Mouse (Mus musculus) neural tube, embryonic 14.5 days (tissue): ENCODE measurements around the gene Bmp10. TPM values are rescaled to one million over a fixed set of nuclear protein-coding genes. Genes with fewer than 3 reads are reported as not detected.

Experiments
- ATAC-seq: fragments of 200-750 bp; cut with Nextera tagmentation; 2 replicates; pipeline ENCODE4 v1.8.0; 2017; ENCODE audit warnings: low read depth, mild to moderate bottlenecking, moderate TSS enrichment, moderate library complexity
- H3K27ac ChIP-seq: fragments of 300-500 bp; sonication (generic); 2 replicates; pipeline ENCODE4 v1.5.1; 2014; ENCODE audit warnings: low read depth, mild to moderate bottlenecking, control low read depth, low read length, moderate library complexity, mixed read lengths
- H3K27me3 ChIP-seq: fragments of 300-500 bp; sonication (generic); 2 replicates; pipeline ENCODE4 v1.6.1; 2014; ENCODE audit warnings: low read length; ENCODE audit not compliant: control insufficient read depth, insufficient read depth
- H3K36me3 ChIP-seq: fragments of 300-500 bp; sonication (generic); 2 replicates; pipeline ENCODE4 v1.6.1; 2014; ENCODE audit warnings: low read length, mixed read lengths; ENCODE audit not compliant: control insufficient read depth, insufficient read depth
- H3K4me1 ChIP-seq: fragments of 300-500 bp; sonication (generic); 2 replicates; pipeline ENCODE4 v1.6.1; 2014; ENCODE audit warnings: low read length; ENCODE audit not compliant: control insufficient read depth, insufficient read depth
- H3K4me2 ChIP-seq: fragments of 300-500 bp; sonication (generic); 2 replicates; pipeline ENCODE4 v1.6.1; 2014; ENCODE audit warnings: mild to moderate bottlenecking, low read depth, low read length, control low read depth
- H3K4me3 ChIP-seq: fragments of 300-500 bp; sonication (generic); 2 replicates; pipeline ENCODE4 v1.5.1; 2014; ENCODE audit warnings: low read depth, low read length, control low read depth, mixed read lengths
- H3K9ac ChIP-seq: fragments of 300-500 bp; sonication (generic); replicated peaks from 2 replicates; pipeline ENCODE4 v1.6.1; 2014; ENCODE audit warnings: low read depth, mild to moderate bottlenecking, control low read depth, low read length, mixed read lengths
- H3K9me3 ChIP-seq: fragments of 300-500 bp; sonication (generic); 2 replicates; pipeline ENCODE4 v1.6.1; 2016; ENCODE audit warnings: low read length; ENCODE audit not compliant: control insufficient read depth
- WGBS: fragments of 180-500 bp; shearing (Covaris S2); extraction: QIAGEN DNeasy Blood & Tissue Kit; methylation state at CpG from one replicate; pipeline ENCODE4 v1.1.7; 2014; 5-methylcytosine and 5-hydroxymethylcytosine counted together
- polyA plus RNA-seq: library from polyadenylated mRNA; unstranded; fragments of >200 nt; fragmentation: Nextera tagmentation; extraction: Ambion mirVana; gene quantifications from 2 replicates; pipeline ENCODE4 v1.2.1, GENCODE M21; 2014

Gene Bmp10
- not detected in 2 replicates for polyA plus RNA-seq

DNA sequence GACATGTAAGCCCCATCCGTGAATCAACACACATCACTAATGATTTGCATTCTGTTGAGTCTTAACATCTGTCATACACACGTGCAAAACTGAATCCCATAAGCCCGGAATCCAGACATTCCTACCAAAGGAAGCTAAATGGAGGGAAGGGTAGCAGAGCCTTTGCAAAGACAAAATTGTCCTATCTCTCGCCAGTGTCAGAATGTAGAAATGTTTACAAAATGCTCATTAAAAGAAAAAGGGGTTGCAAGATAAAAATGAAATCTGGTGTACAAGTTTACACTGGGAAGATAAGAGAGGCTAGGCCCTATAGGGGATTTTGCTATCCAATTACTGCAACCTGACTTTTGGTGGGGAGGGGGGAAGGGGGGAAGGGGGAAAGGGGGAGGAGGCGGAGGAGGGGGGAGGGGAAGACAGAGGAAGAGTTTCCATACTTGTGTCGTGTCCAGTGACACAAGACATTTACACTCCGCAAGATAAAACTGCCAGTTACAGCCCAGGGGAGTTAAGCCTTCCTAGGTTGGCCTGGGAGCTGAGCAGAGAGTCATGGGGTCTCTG, at the start of gene Bmp10:
Bmp10 (plus strand) TSS at position 508 of the 558 bp plus-strand sequence.
- 78% methylated on average over 7 of the region's 7 CpGs for WGBS
- Histone ChIP-seq H3K36me3 (no peaks in the 10 kb centered on the region), H3K4me3 (no peak within 1 kb of the TSS), H3K9me3 (no peaks in the 10 kb centered on the region), H3K4me1 (no peaks in the 10 kb centered on the region), H3K27ac (no peak within 1 kb of the TSS), H3K9ac (no peak within 1 kb of the TSS), H3K4me2 (no peak within 1 kb of the TSS), H3K27me3 (no peaks in the 10 kb centered on the region)
- ATAC-seq, result no peak

DNA sequence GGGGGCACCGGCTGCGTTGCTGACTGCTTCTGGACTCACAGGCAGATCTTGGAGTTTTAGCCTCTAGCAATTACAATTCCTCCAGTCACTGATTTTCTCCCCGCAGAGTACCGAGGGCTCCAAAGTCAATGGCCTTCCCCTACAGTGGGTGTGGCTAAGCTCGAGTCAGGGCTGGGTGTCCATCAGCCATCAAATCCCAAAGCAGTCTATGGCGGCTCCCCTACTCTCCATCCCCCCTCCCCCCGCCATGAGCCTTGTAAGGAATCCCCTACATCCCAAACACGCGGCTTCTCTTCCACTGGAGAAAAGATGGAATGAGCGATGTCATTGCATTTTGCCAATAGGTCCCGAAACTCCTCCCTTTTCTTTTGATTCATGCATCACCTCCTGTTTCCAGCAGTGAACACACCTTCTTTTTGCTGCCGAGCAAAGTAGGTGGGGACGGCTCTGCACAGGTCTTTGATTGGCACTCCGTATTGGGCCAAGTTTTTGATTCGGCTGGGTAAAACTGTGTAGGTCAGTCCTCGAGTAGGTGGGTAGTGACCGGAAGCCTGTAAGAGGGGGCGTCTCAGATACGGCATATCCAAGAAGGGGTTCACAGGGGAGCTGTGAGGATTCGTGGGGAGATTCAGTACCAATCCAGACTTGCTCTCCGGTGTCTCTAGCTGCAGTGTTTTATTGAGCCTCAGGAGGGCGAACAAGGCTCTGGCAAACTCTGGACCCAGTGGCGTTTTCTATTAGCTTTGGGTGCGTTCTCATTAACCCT, 44.7 kb upstream of the Bmp10 start:
- Histone ChIP-seq H3K9me3 (no peaks in the 10 kb centered on the region), H3K27me3 (no peaks in the 10 kb centered on the region), H3K4me2 (peak overlapping the region; percentile 53), H3K27ac (no peak overlapping the region), H3K4me1 (no peaks in the 10 kb centered on the region), H3K4me3 (peak overlapping the region; percentile 15; the same call in 1 of the 2 replicates), H3K9ac (no peak overlapping the region), H3K36me3 (no peaks in the 10 kb centered on the region)
- whole genome bisulfite sequencing, result 14% methylated on average over 24 of the region's 24 CpGs
- no peak for ATAC-seq

DNA sequence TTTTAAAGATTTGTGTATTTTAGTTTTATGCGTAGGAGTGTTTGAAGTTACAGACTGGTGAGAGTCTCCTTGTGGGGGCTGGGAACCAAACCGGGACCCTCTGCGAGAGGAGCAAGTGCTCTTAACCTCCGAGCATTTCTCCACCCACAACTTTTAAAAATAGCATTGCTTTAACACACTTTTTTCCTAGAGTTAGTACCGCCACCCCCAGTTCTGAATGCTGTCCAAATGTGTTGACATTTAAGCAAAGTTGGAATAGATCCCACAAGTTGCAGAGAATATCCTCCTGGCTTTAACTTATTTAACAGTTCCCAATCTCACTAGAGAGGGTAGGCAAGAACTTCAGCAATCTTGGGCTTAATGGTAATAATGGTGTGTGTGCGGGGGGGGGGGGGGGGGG, 44.0 kb upstream of the Bmp10 start:
- ATAC-seq, result no peak
- no peaks in the 10 kb centered on the region for H3K36me3 ChIP-seq
- no peaks in the 10 kb centered on the region for H3K27me3 ChIP-seq
- H3K4me3 ChIP-seq, result no peak overlapping the region
- no peaks in the 10 kb centered on the region for H3K9me3 ChIP-seq
- WGBS, result 65% methylated on average over 5 of the region's 6 CpGs
- no peak overlapping the region for H3K27ac ChIP-seq
- H3K9ac ChIP-seq, result no peak overlapping the region
- H3K4me2 ChIP-seq, result no peak overlapping the region
- no peaks in the 10 kb centered on the region for H3K4me1 ChIP-seq

DNA sequence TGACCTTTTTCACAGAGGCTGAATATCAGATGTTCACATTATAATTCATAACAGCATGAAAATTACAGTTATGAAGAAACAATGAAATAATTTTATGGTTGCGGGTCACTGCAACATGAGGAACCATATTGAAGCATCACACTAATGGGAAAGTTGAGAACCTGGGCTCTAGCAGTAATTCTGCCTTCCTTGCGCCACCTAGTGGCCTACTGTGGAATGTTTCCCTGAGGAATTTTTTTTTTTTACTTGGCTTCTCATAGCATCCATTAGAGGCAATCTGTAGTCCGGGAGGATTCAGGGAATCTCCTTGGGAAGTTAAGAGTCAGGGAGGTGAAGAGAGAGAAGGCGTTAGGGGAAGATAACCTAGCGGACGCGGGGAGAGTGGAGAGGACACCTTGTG, 42.6 kb upstream of the Bmp10 start:
- no peak overlapping the region for H3K9ac ChIP-seq
- no peak for ATAC-seq
- H3K9me3 ChIP-seq, result no peaks in the 10 kb centered on the region
- H3K36me3 ChIP-seq, result no peaks in the 10 kb centered on the region
- no peaks in the 10 kb centered on the region for H3K4me1 ChIP-seq
- 11% methylated on average over 7 of the region's 7 CpGs for WGBS
- H3K27me3 ChIP-seq, result no peaks in the 10 kb centered on the region
- no peak overlapping the region for H3K4me2 ChIP-seq
- H3K27ac ChIP-seq, result no peak overlapping the region
- H3K4me3 ChIP-seq, result no peak overlapping the region

DNA sequence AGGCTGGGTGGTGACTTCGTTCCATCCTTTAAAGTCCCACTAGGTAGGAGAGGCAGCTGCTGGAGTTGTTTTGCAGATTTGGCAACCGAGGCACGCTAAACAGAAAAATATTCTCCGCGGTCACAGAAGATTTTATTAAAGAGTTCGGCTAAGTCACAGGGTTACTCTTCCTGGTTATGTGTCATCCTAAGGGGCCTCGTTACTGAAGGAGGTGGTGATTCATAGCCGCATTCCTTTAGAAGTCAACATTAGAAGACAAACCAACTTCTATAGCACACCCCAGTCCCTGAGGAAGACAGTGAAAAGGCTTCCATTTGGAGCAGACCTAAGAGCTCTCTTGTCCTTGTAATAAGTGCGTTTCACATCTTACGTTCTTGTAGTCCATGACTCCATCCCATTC, 42.1 kb upstream of the Bmp10 start:
- 86% methylated on average over 10 of the region's 10 CpGs for WGBS
- H3K9me3 ChIP-seq, result no peaks in the 10 kb centered on the region

DNA sequence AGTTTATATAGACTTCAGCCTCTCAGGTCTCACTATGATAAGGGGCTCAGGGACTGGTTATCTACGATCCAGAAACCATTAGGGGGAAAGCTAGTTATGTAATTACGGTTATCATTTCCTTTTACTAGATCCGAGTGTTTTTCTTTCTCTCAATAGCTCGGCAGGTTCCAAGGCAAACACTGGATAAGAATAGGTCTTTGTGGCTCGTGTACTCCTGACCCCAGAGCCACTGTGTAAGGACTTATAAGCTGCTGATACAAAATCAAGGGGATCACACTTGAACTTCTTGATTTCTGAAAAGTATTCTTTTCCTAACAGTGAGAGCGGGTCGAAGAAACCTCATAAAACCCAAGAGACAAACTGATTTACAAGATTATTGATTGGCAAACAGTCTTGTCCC, 39.9 kb upstream of the Bmp10 start, which contains the start of gene Gkn3:
Gkn3 (minus strand) TSS at position 59 of the 400 bp plus-strand sequence.
- no peak within 1 kb of the TSS for H3K9ac ChIP-seq
- no peaks in the 10 kb centered on the region for H3K27me3 ChIP-seq
- no peaks in the 10 kb centered on the region for H3K9me3 ChIP-seq
- 60% methylated on average over 7 of the region's 7 CpGs for WGBS
- H3K4me2 ChIP-seq, result no peak within 1 kb of the TSS
- no peak within 1 kb of the TSS for H3K4me3 ChIP-seq
- H3K36me3 ChIP-seq, result no peaks in the 10 kb centered on the region
- ATAC-seq, result no peak
- H3K27ac ChIP-seq, result no peak within 1 kb of the TSS
- H3K4me1 ChIP-seq, result no peaks in the 10 kb centered on the region

More for the DNA sequence above, 42.1 kb upstream of the Bmp10 start:
- Histone ChIP-seq H3K4me1 (no peaks in the 10 kb centered on the region), H3K4me2 (no peak overlapping the region), H3K9ac (no peak overlapping the region), H3K36me3 (no peaks in the 10 kb centered on the region), H3K27ac (no peak overlapping the region), H3K4me3 (no peak overlapping the region), H3K27me3 (no peaks in the 10 kb centered on the region)
- no peak for ATAC-seq

DNA sequence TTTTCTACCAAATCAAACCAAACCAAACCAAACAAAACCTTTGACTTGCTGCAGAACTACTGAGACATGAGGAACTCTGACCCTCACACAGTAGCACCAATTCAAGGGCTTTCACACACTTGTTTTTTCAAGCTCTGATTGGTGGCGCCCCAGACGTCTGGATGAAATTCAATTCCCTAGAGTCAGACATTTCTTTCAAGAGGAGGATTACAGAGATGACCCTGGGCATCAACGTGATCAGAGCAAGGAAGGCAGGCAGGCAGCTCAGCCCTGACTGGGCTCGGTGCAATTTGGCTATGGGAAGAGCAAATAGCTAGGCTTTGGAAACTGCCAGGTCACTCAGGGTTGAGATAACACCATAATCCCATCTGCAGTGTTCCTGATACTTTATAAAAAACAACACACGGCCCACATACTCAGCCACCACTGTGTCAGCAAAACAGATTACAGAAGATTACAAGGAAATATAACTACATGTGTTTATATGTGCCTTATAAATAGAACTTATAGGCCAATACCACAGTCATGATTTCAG, 39.3 kb upstream of the Bmp10 start:
- no peaks in the 10 kb centered on the region for H3K4me1 ChIP-seq
- H3K9ac ChIP-seq, result no peak overlapping the region
- WGBS, result 52% methylated on average over 5 of the region's 5 CpGs
- no peaks in the 10 kb centered on the region for H3K9me3 ChIP-seq
- H3K4me2 ChIP-seq, result no peak overlapping the region
- no peaks in the 10 kb centered on the region for H3K36me3 ChIP-seq
- ATAC-seq, result no peak
- H3K27ac ChIP-seq, result no peak overlapping the region
- no peak overlapping the region for H3K4me3 ChIP-seq
- H3K27me3 ChIP-seq, result no peaks in the 10 kb centered on the region

DNA sequence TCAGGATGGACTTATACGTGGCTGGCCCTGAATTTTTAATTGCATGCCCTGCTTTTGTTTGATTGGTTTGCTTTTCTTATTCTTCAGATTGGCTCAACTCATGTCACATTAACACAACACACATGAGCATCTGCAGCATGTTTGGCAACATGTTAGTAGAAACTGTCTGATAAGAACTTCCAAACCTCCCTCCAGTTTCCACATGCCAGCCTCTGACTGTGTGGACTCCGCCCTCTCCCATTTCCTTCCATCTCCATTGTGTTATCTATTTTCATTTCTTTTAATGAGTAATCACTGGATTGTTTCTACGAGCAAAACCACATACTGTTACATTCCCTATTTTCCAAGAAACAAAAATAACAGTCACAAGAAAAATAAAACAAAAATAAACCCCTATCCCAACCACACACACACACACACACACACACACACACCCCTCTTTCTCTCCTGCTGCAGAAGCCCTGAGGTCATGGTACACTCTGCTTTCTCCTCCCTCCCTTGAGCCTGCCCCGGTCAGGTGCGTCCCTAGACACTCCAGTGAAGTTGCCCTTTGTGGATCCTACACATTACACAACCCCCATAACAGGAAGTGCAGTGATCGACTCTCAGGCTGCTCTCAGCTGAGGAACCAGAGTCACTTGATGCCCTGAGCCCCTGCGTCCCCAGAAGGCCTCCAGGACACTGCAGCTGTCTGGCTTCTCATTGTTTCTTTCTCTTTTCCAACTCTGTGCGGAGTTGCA, 35.2 kb upstream of the Bmp10 start:
- Histone ChIP-seq H3K4me1 (no peaks in the 10 kb centered on the region), H3K27ac (no peak overlapping the region), H3K36me3 (no peaks in the 10 kb centered on the region), H3K4me3 (no peak overlapping the region), H3K27me3 (no peaks in the 10 kb centered on the region), H3K4me2 (no peak overlapping the region), H3K9me3 (no peaks in the 10 kb centered on the region), H3K9ac (no peak overlapping the region)
- 77% methylated on average over 8 of the region's 8 CpGs for WGBS
- ATAC-seq, result no peak

DNA sequence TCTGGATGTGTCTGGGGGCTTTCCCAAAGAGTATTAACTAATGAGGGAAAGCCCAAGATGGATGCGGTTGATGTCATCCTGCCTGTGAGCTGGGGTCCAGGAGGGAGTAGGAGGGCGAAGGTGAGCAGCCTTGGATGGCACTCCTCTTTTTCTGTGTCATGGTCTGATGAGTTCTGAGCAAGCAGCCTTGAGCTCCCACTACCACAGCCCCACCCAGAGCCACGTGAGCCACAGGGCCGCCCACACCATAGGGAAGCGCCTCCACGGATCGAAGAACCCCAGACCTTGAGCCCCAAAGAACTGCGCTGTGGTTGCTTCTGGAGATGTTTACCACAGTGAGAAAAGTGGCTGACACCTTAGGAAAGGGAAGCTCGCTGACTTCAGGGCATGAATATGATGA, 34.0 kb upstream of the Bmp10 start:
- 85% methylated on average over 9 of the region's 9 CpGs for WGBS

More for the DNA sequence above, 34.0 kb upstream of the Bmp10 start:
- Histone ChIP-seq H3K4me2 (no peak overlapping the region), H3K27ac (no peak overlapping the region), H3K4me1 (no peaks in the 10 kb centered on the region), H3K9me3 (no peaks in the 10 kb centered on the region), H3K9ac (no peak overlapping the region), H3K27me3 (no peaks in the 10 kb centered on the region), H3K36me3 (no peaks in the 10 kb centered on the region), H3K4me3 (no peak overlapping the region)
- no peak for ATAC-seq
